Mouse (Mus musculus): ENCODE results near the gene Dazap1. TPM values are rescaled to one million over a fixed set of nuclear protein-coding genes. Genes with fewer than 3 reads are reported as not detected.
A peak's percentile ranks its signal among the peaks of the same experiment; 100 is the strongest.

Gene Dazap1
- polyA plus RNA-seq, 1 experiment from 2014 or later = 31.5 TPM

GRCm38 (mm10) chr10:80250059-80250458, 11.2 kb upstream of the Dazap1 start:
- Histone ChIP-seq H3K4me3 (peak overlapping the region; percentile 82), H3K4me2 (peak overlapping the region; percentile 75), H3K27me3 (no peaks in the 10 kb centered on the region), H3K9ac (peak overlapping the region; percentile 86), H3K36me3 (peaks cover 22% of the 10 kb centered on the region), H3K9me3 (replicated peaks) (no peaks in the 10 kb centered on the region), H3K4me1 (replicated peaks) (peaks cover 48% of the 10 kb centered on the region), H3K27ac (peak overlapping the region; percentile 96)
- WGBS = 32% methylated on average over 2 of the region's 2 CpGs
- no peak for ATAC-seq (replicated peaks; ENCODE audit: insufficient number of reproducible peaks, insufficient read depth, low FRiP score, low read depth)

GRCm38 (mm10) chr10:80250573-80250972, 10.7 kb upstream of the Dazap1 start:
- no peaks in the 10 kb centered on the region for H3K27me3 ChIP-seq
- peaks cover 43% of the 10 kb centered on the region for H3K4me1 ChIP-seq (replicated peaks)
- ATAC-seq (replicated peaks; ENCODE audit: insufficient number of reproducible peaks, insufficient read depth, low FRiP score, low read depth) = no peak
- peak overlapping the region; percentile 82 for H3K4me3 ChIP-seq
- 85% methylated on average over 4 of the region's 4 CpGs for WGBS
- H3K9ac ChIP-seq = 0 out of 2 replicates have a peak overlapping the region, but pooled peaks have one; percentile 86
- 0 out of 2 replicates have a peak overlapping the region, but pooled peaks have one; percentile 96 for H3K27ac ChIP-seq
- peak overlapping the region; percentile 75 for H3K4me2 ChIP-seq
- peaks cover 27% of the 10 kb centered on the region for H3K36me3 ChIP-seq
- H3K9me3 ChIP-seq (replicated peaks) = no peaks in the 10 kb centered on the region

DNA sequence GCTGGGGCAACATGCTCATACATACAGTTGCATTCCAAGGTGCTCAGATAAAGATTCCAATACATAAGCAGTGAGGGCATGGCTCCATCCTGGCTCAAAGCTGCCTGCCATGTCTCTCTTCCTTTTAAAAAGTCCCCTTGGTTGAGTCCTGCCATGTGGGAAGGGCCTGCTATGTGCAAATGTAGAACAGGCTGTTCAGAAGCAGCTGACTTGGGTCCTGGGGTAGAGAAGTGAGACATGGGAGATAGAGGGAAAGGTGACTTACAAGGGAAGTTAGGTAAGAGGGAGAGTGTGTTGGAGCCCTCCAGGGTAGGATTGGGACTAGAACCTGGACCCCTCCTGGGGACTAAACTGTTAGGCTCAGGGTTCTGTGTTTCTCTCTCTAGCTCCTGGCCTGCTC, 9.3 kb upstream of the Dazap1 start:
- Histone ChIP-seq H3K4me1 (replicated peaks) (peaks cover 43% of the 10 kb centered on the region), H3K27ac (no peak overlapping the region), H3K4me3 (no peak overlapping the region), H3K9me3 (replicated peaks) (no peaks in the 10 kb centered on the region), H3K9ac (no peak overlapping the region), H3K4me2 (no peak overlapping the region), H3K36me3 (peaks cover 42% of the 10 kb centered on the region), H3K27me3 (no peaks in the 10 kb centered on the region)
- ATAC-seq (replicated peaks; ENCODE audit: insufficient number of reproducible peaks, insufficient read depth, low FRiP score, low read depth) = no peak

GRCm38 (mm10) chr10:80252493-80253274, 8.6 kb upstream of the Dazap1 start:
- no peak for ATAC-seq (replicated peaks; ENCODE audit: insufficient number of reproducible peaks, insufficient read depth, low FRiP score, low read depth)
- WGBS = 88% methylated on average over 11 of the region's 11 CpGs
- Histone ChIP-seq H3K4me1 (replicated peaks) (peaks cover 43% of the 10 kb centered on the region), H3K36me3 (peaks cover 46% of the 10 kb centered on the region), H3K9ac (no peak overlapping the region), H3K27me3 (no peaks in the 10 kb centered on the region), H3K4me3 (no peak overlapping the region), H3K27ac (no peak overlapping the region), H3K4me2 (no peak overlapping the region), H3K9me3 (replicated peaks) (no peaks in the 10 kb centered on the region)

GRCm38 (mm10) chr10:80253551-80253950, 7.7 kb upstream of the Dazap1 start:
- Histone ChIP-seq H3K4me1 (replicated peaks) (peaks cover 42% of the 10 kb centered on the region), H3K4me3 (no peak overlapping the region), H3K9me3 (replicated peaks) (no peaks in the 10 kb centered on the region), H3K4me2 (no peak overlapping the region), H3K36me3 (peaks cover 54% of the 10 kb centered on the region), H3K9ac (no peak overlapping the region), H3K27ac (no peak overlapping the region), H3K27me3 (no peaks in the 10 kb centered on the region)
- 75% methylated on average over 6 of the region's 6 CpGs for WGBS
- ATAC-seq (replicated peaks; ENCODE audit: insufficient number of reproducible peaks, insufficient read depth, low FRiP score, low read depth) = no peak

GRCm38 (mm10) chr10:80254331-80255297, 6.7 kb upstream of the Dazap1 start:
- Histone ChIP-seq H3K9ac (no peak overlapping the region), H3K36me3 (peaks cover 62% of the 10 kb centered on the region), H3K4me3 (no peak overlapping the region), H3K27ac (no peak overlapping the region), H3K4me1 (replicated peaks) (peaks cover 52% of the 10 kb centered on the region), H3K9me3 (replicated peaks) (no peaks in the 10 kb centered on the region), H3K4me2 (no peak overlapping the region), H3K27me3 (no peaks in the 10 kb centered on the region)
- WGBS = 91% methylated on average over 26 of the region's 26 CpGs
- no peak for ATAC-seq (replicated peaks; ENCODE audit: insufficient number of reproducible peaks, insufficient read depth, low FRiP score, low read depth)

- WGBS = 87% methylated on average over 5 of the region's 5 CpGs
- Histone ChIP-seq H3K9me3 (replicated peaks) (no peaks in the 10 kb centered on the region), H3K4me2 (no peak overlapping the region), H3K36me3 (peaks cover 62% of the 10 kb centered on the region), H3K27ac (no peak overlapping the region), H3K27me3 (no peaks in the 10 kb centered on the region), H3K4me3 (no peak overlapping the region), H3K9ac (no peak overlapping the region), H3K4me1 (replicated peaks) (peaks cover 52% of the 10 kb centered on the region)
- no peak for ATAC-seq (replicated peaks; ENCODE audit: insufficient number of reproducible peaks, insufficient read depth, low FRiP score, low read depth)
Measured at GRCm38 (mm10) chr10:80255881-80256535, 5.3 kb upstream of the Dazap1 start.

DNA sequence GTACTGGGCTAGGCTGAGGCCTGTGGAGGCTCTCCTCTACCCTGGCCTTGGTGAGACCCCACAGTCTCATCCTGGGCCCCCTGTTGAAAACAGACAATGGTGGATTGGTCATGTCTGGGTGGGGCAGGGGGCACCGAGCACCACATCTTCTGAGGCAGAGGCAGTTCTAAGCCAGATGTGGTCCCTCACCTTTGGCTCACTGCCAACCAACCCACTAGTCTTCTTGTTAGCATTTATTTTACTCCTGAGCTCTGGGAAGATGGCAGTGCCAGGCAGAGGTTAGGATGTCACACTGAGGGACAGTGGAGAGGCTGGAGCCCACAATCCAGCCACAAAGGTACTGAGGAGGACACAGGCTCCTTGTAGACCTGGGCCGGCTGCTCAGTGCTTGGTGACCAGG, 3.4 kb upstream of the Dazap1 start:
- Histone ChIP-seq H3K36me3 (peaks cover 58% of the 10 kb centered on the region), H3K9ac (no peak overlapping the region)

DNA sequence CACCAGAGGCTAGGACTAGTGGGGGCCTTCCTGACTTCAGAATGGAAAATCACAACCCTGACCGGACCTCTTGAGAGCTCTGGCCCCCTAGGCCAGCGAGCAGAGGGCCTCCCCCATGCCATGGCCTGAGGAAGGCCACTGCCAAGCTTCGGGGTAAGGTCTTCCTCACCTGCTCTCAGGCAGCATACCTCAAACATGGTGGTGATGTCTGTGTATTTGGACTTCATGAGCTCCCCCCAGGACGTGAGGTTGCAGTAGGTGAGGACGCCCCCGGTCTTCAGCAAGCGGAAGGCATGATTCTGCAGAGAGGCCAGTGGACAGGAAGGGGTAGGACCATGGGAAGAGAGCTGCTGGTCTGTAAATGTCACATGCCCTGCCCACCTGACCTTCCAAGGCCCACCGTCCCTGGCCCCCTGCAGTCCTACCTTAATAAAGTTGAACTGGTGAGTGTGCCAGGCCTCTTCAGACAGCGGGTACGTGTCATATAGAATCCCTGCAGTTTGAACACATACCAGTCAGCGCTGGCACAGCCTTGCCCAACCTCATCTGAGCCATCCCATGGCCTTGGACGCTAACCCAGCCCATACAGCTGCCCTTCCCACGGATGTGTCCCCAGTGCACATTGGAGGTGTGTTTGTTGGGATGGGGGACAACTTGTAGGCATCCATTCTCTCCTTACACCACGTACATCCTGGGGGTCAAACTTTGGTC, 2.4 kb upstream of the Dazap1 start:
- H3K4me1 ChIP-seq (replicated peaks) = peaks cover 48% of the 10 kb centered on the region

More for the DNA sequence above, 3.4 kb upstream of the Dazap1 start:
- Histone ChIP-seq H3K27ac (no peak overlapping the region), H3K27me3 (no peaks in the 10 kb centered on the region), H3K4me1 (replicated peaks) (peaks cover 49% of the 10 kb centered on the region), H3K9me3 (replicated peaks) (no peaks in the 10 kb centered on the region), H3K4me3 (no peak overlapping the region), H3K4me2 (no peak overlapping the region)
- WGBS = 79% methylated on average over 2 of the region's 2 CpGs
- ATAC-seq (replicated peaks; ENCODE audit: insufficient number of reproducible peaks, insufficient read depth, low FRiP score, low read depth) = no peak

DNA sequence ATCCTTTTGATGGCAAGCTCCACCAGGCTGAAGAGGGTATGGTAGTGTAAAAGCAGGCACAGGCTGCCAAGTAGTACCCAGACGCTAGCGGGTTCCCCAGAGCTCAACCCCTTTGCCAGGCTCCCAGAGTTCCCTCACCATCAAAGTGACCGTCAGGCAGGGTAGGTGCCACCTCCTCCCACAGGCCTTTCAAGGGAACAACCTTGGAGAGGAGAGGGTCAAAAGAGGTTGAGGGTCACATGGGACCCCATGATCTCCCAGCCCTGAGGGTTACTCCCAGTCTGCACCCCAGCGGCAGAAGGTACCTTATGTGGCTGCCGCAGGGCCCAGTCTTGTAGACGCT, 1.9 kb upstream of the Dazap1 start:
- peaks cover 50% of the 10 kb centered on the region for H3K4me1 ChIP-seq (replicated peaks)
- no peaks in the 10 kb centered on the region for H3K9me3 ChIP-seq (replicated peaks)
- 72% methylated on average over 6 of the region's 6 CpGs for WGBS
- peak overlapping the region; percentile 99 for H3K4me2 ChIP-seq
- peak overlapping the region; percentile 77 for H3K9ac ChIP-seq
- ATAC-seq (replicated peaks; ENCODE audit: insufficient number of reproducible peaks, insufficient read depth, low FRiP score, low read depth) = no peak
- H3K4me3 ChIP-seq = peak overlapping the region; percentile 72
- peaks cover 46% of the 10 kb centered on the region for H3K36me3 ChIP-seq
- peak overlapping the region; percentile 99 for H3K27ac ChIP-seq
- no peaks in the 10 kb centered on the region for H3K27me3 ChIP-seq

More for the DNA sequence above, 2.4 kb upstream of the Dazap1 start:
- 89% methylated on average over 14 of the region's 14 CpGs for WGBS
- Histone ChIP-seq H3K9ac (no peak overlapping the region; the same call in 1 of the 2 replicates), H3K36me3 (peaks cover 51% of the 10 kb centered on the region), H3K4me3 (peak overlapping the region; percentile 72; the same call in 1 of the 2 replicates), H3K9me3 (replicated peaks) (no peaks in the 10 kb centered on the region), H3K27me3 (no peaks in the 10 kb centered on the region), H3K4me2 (peak overlapping the region; percentile 99; the same call in 1 of the 2 replicates), H3K27ac (peak overlapping the region; percentile 99)
- ATAC-seq (replicated peaks; ENCODE audit: insufficient number of reproducible peaks, insufficient read depth, low FRiP score, low read depth) = no peak

Measured in heart, embryonic 15.5 days (tissue).